Mouse (Mus musculus) midbrain, embryonic 14.5 days (tissue): ENCODE data around the gene Lrrc1. TPM values are rescaled to one million over a fixed set of nuclear protein-coding genes. Genes with fewer than 3 reads are reported as not detected.
"Not testable (repeated sequence)": the region's sequence is repeated elsewhere in the genome, so short reads cannot be mapped to it uniquely, and the experiment has no call there.

ENCODE experiments used
- ATAC-seq: fragments of 200-750 bp; cut with Nextera tagmentation; 2 replicates; pipeline ENCODE4 v1.8.0; 2017; ENCODE audit warnings: moderate number of reproducible peaks, moderate library complexity; ENCODE audit not compliant: low FRiP score, low TSS enrichment
- DNase-seq: peaks from one replicate; pipeline ENCODE4 v3.0.0-alpha.2; 2015
- H3K27ac ChIP-seq: fragments of 300-500 bp; sonication (generic); replicated peaks from 2 replicates; pipeline ENCODE4 v1.5.1; 2014; ENCODE audit warnings: mild to moderate bottlenecking, low read depth, low read length, moderate library complexity
- H3K27me3 ChIP-seq: fragments of 300-500 bp; sonication (generic); 2 replicates; pipeline ENCODE4 v1.6.1; 2014; ENCODE audit warnings: low read length, control low read depth, mixed read lengths; ENCODE audit not compliant: control insufficient read depth, insufficient read depth
- H3K36me3 ChIP-seq: fragments of 300-500 bp; sonication (generic); 2 replicates; pipeline ENCODE4 v1.6.1; 2014; ENCODE audit warnings: low read length, control low read depth; ENCODE audit not compliant: control insufficient read depth, insufficient read depth
- H3K4me1 ChIP-seq: fragments of 300-500 bp; sonication (generic); 2 replicates; pipeline ENCODE4 v1.6.1; 2014; ENCODE audit warnings: mild to moderate bottlenecking, antibody characterized with exemption, low read length, control low read depth; ENCODE audit not compliant: control insufficient read depth, insufficient read depth
- H3K4me2 ChIP-seq: fragments of 300-500 bp; sonication (generic); 2 replicates; pipeline ENCODE4 v1.6.1; 2014; ENCODE audit warnings: mild to moderate bottlenecking, low read length, moderate library complexity
- H3K4me3 ChIP-seq: fragments of 300-500 bp; sonication (generic); replicated peaks from 2 replicates; pipeline ENCODE4 v1.5.1; 2014; ENCODE audit warnings: low read depth, low read length
- H3K9ac ChIP-seq: fragments of 300-500 bp; sonication (generic); replicated peaks from 2 replicates; pipeline ENCODE4 v1.6.1; 2014; ENCODE audit warnings: mild to moderate bottlenecking, low read length, moderate library complexity
- H3K9me3 ChIP-seq: fragments of 300-500 bp; sonication (generic); 2 replicates; pipeline ENCODE4 v1.6.1; 2016; ENCODE audit warnings: low read length, control low read depth, mixed read lengths; ENCODE audit not compliant: control insufficient read depth
- WGBS: fragments of 180-500 bp; shearing (Covaris S2); extraction: QIAGEN DNeasy Blood & Tissue Kit; methylation state at CpG from one replicate; pipeline ENCODE4 v1.1.7; 2014; 5-methylcytosine and 5-hydroxymethylcytosine counted together
- polyA plus RNA-seq: library from polyadenylated mRNA; unstranded; fragments of >200 nt; fragmentation: Nextera tagmentation; extraction: Ambion mirVana; gene quantifications from 2 replicates; pipeline ENCODE4 v1.2.1, GENCODE M21; 2014

Gene Lrrc1
- polyA plus RNA-seq, 1 experiment from 2014 or later, result 5.1 TPM

- Histone ChIP-seq H3K27me3 (no peaks in the 10 kb centered on the region), H3K36me3 (no peaks in the 10 kb centered on the region), H3K4me1 (no peaks in the 10 kb centered on the region), H3K27ac (no peak overlapping the region), H3K4me3 (no peak overlapping the region), H3K9me3 (no peaks in the 10 kb centered on the region), H3K4me2 (no peak overlapping the region), H3K9ac (no peak overlapping the region)
- DNase-seq (no peak), ATAC-seq (no peak)
- WGBS, result 92% methylated on average over 8 of the region's 8 CpGs
These were observed 33.3 kb upstream of the Lrrc1 start for GRCm38 (mm10) chr9:77577931-77578330.

DNA sequence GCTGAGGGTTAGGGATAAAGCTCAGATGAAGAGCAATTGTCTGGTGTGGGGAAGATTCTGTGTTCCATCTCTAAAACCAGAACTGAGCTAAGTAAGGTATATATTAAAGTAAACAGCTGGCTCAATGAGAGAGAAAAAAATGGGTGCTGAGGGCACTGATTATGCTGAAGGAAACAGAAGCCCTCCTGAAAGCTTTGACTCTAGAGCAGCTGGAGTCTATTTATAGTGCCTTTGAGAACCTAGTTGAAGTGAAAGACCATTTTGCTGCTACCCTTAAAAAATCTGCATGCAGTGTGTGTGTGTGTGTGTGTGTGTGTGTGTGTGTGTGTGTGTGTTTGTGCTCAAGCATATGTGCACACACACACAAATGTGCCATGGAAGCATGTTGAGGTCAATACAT lies 32.7 kb upstream of the Lrrc1 start:
- Histone ChIP-seq H3K4me2 (no peak overlapping the region), H3K9ac (no peak overlapping the region), H3K27ac (no peak overlapping the region), H3K27me3 (no peaks in the 10 kb centered on the region), H3K36me3 (no peaks in the 10 kb centered on the region), H3K9me3 (no peaks in the 10 kb centered on the region), H3K4me1 (no peaks in the 10 kb centered on the region), H3K4me3 (no peak overlapping the region)
- DNase-seq (no peak), ATAC-seq (no peak)

DNA sequence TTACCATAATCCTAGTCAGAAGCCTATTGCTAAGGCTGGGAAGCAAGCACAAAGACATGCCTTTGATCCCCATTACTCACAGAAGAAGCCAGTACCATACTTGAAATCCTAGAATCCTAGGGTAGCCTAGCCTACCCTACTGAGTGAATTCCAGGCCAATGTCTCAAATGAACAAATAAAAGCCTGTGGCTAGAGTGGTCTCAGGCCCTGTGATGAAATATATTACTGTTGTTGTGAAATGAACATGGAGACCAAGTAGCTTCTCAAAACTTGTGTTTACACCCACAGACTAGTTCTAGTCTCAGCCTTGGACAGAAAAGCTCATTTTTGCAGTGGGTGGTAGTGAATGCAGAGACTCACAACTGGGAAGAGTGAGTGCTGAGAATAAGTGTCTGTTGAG lies 31.6 kb upstream of the Lrrc1 start:
- Histone ChIP-seq H3K9ac (no peak overlapping the region), H3K27me3 (no peaks in the 10 kb centered on the region), H3K4me3 (no peak overlapping the region), H3K27ac (no peak overlapping the region), H3K9me3 (no peaks in the 10 kb centered on the region), H3K36me3 (no peaks in the 10 kb centered on the region), H3K4me2 (no peak overlapping the region), H3K4me1 (no peaks in the 10 kb centered on the region)
- DNase-seq (no peak), ATAC-seq (no peak)

GRCm38 (mm10) chr9:77574996-77575395 lies 30.3 kb upstream of the Lrrc1 start:
- ATAC-seq, DNase-seq: not testable (repeated sequence)
- WGBS, result 28% methylated on average over 4 of the region's 4 CpGs

DNA sequence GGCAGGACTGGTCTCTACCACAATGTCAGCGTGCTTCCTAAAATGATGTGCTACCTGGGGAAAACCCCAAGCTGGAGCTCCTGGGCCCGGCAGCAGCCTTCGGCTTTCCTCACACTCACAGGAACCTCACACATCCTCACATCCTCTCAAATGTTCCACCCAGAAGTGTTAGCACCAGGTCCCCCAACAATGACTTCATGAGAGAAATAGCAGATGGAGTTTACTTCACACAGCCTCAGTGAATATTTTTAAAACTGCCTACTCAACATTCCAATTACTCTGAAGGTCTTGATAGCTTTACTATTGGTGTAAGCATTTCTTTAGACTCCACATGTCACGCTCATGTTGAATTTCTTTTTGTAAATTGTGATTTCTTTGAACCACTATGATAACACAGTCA lies 27.2 kb upstream of the Lrrc1 start:
- Histone ChIP-seq H3K9ac (no peak overlapping the region), H3K4me1 (no peaks in the 10 kb centered on the region; the same call in 1 of the 2 replicates), H3K27ac (no peak overlapping the region), H3K9me3 (no peaks in the 10 kb centered on the region), H3K36me3 (no peaks in the 10 kb centered on the region), H3K4me3 (no peak overlapping the region), H3K27me3 (no peaks in the 10 kb centered on the region), H3K4me2 (no peak overlapping the region)
- ATAC-seq (no peak), DNase-seq (no peak)
- 96% methylated on average over 4 of the region's 4 CpGs for WGBS

More at GRCm38 (mm10) chr9:77574996-77575395, 30.3 kb upstream of the Lrrc1 start:
- not testable (repeated sequence) for H3K9ac ChIP-seq, H3K27me3 ChIP-seq, H3K36me3 ChIP-seq, H3K4me3 ChIP-seq, H3K4me1 ChIP-seq, H3K4me2 ChIP-seq, H3K9me3 ChIP-seq, H3K27ac ChIP-seq

- Histone ChIP-seq H3K9me3 (no peaks in the 10 kb centered on the region), H3K4me2 (0 out of 2 replicates have a peak overlapping the region, but pooled peaks have one; percentile 4), H3K4me1 (no peaks in the 10 kb centered on the region; the same call in 1 of the 2 replicates), H3K27me3 (no peaks in the 10 kb centered on the region), H3K36me3 (no peaks in the 10 kb centered on the region), H3K9ac (no peak overlapping the region), H3K4me3 (no peak overlapping the region), H3K27ac (no peak overlapping the region)
- WGBS, result 17% methylated on average over 13 of the region's 13 CpGs
- DNase-seq (peak; percentile 20), ATAC-seq (peak; percentile 50; the same call in 1 of the 2 replicates)
These were observed 24.3 kb upstream of the Lrrc1 start for GRCm38 (mm10) chr9:77568789-77569506.

- no peaks in the 10 kb centered on the region for H3K36me3 ChIP-seq
- no peak for DNase-seq
- H3K4me3 ChIP-seq, result no peak overlapping the region
- H3K9me3 ChIP-seq, result peaks cover 3% of the 10 kb centered on the region; the same call in 1 of the 2 replicates
- H3K4me2 ChIP-seq, result no peak overlapping the region
- no peak overlapping the region for H3K27ac ChIP-seq
- no peaks in the 10 kb centered on the region for H3K4me1 ChIP-seq
- no peak for ATAC-seq
- H3K27me3 ChIP-seq, result no peaks in the 10 kb centered on the region
- H3K9ac ChIP-seq, result no peak overlapping the region
These were observed 17.2 kb upstream of the Lrrc1 start for GRCm38 (mm10) chr9:77561827-77562226.

GRCm38 (mm10) chr9:77557963-77558362 lies 13.3 kb upstream of the Lrrc1 start:
- Histone ChIP-seq H3K9me3 (peaks cover 3% of the 10 kb centered on the region; the same call in 1 of the 2 replicates), H3K27ac (no peak overlapping the region), H3K27me3 (no peaks in the 10 kb centered on the region), H3K9ac (no peak overlapping the region), H3K4me3 (no peak overlapping the region), H3K4me1 (no peaks in the 10 kb centered on the region), H3K36me3 (no peaks in the 10 kb centered on the region), H3K4me2 (no peak overlapping the region)
- ATAC-seq (no peak), DNase-seq (no peak)
- WGBS, result 79% methylated on average over 3 of the region's 3 CpGs

DNA sequence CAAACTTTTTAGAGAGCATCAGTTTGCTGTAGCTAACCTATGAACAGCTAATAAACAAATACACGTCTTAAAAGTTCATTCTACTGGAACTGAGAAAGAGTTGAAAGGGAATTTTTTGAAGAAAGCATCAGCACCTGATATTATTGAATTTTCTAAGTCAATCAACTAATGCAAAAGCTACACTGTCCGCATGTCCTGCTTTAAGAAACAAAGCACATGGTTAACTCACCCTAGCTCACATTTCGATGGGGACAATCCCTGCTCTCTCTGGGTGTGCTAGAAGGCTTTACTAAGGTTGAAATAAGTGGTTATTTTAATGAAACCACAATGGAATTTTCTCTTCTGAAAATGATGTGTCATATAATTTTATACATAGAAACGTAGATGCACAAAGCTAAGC lies 12.5 kb upstream of the Lrrc1 start:
- H3K9ac ChIP-seq, result no peak overlapping the region
- H3K4me2 ChIP-seq, result no peak overlapping the region
- no peaks in the 10 kb centered on the region for H3K36me3 ChIP-seq
- H3K27ac ChIP-seq, result no peak overlapping the region
- no peak overlapping the region for H3K4me3 ChIP-seq
- no peaks in the 10 kb centered on the region for H3K4me1 ChIP-seq
- H3K27me3 ChIP-seq, result no peaks in the 10 kb centered on the region
- DNase-seq (no peak), ATAC-seq (no peak)
- H3K9me3 ChIP-seq, result peaks cover 3% of the 10 kb centered on the region; the same call in 1 of the 2 replicates
- 83% methylated on average over 4 of the region's 4 CpGs for WGBS
